In genomic region chr2:163203635-163204547, GRCm38 (mm10) we compare ENCODE assay signal across 8 mouse cellular contexts. TPM values are rescaled to one million over a fixed set of nuclear protein-coding genes. Genes with fewer than 3 reads are reported as not detected.
DNase-seq lines count a peak whose midpoint lies in the region; ATAC-seq and TF ChIP-seq lines count a peak whose summit lies in the region.

No protein-coding gene starts in this region.

- DNase-seq in left cerebral cortex, adult 2 months (ENCODE audit: extremely low spot score in 1 of 2, low spot score in 2 of 2): no peak
- no peak for DNase-seq in left cerebral cortex, postnatal 25 days (ENCODE audit: low spot score in 2 of 2)
- DNase-seq in adrenal gland, postnatal 36 days: peak; percentile 9 to 35
- DNase-seq in cerebellum, adult 8-10 months: no peak
- DNase-seq in layer of hippocampus, adult 9-11 months: no peak

- H3K27me3 ChIP-seq in limb, embryonic 12.5 days: peaks cover 76% of the 10 kb centered on the region

- WGBS in limb, embryonic 12.5 days: 1% methylated on average over 75 of the region's 75 CpGs

- H3K9ac ChIP-seq in limb, embryonic 12.5 days (replicated peaks): peak overlapping the region; percentile 35; the same call in 1 of the 2 replicates

- peaks cover 12% of the 10 kb centered on the region for H3K4me1 ChIP-seq in limb, embryonic 12.5 days (replicated peaks)

- no peak for TF ChIP-seq CTCF in left cerebral cortex, adult 2 months (IDR thresholded peaks at IDR 0.05)

- peak overlapping the region; percentile 88 for H3K4me2 ChIP-seq in limb, embryonic 12.5 days

- H3K36me3 ChIP-seq in limb, embryonic 12.5 days: no peaks in the 10 kb centered on the region

- H3K9me3 ChIP-seq in limb, embryonic 12.5 days: peaks cover 13% of the 10 kb centered on the region; the same call in 1 of the 2 replicates

- peak overlapping the region; percentile 67 for H3K27ac ChIP-seq in left cerebral cortex, adult 2 months
- no peak overlapping the region for H3K27ac ChIP-seq in limb, embryonic 12.5 days

- peak; percentile 10; the same call in 1 of the 2 replicates for ATAC-seq in granulocyte monocyte progenitor cell, adult 5-6 weeks (replicated peaks; ENCODE audit: poor library complexity, severe bottlenecking)
- ATAC-seq in limb, embryonic 12.5 days (ENCODE audit: insufficient number of reproducible peaks, insufficient read depth, low FRiP score, low TSS enrichment, low read depth): peak; percentile 12; the same call in 1 of the 2 replicates
- ATAC-seq in monocyte, adult 5-6 weeks (replicated peaks; ENCODE audit: insufficient number of reproducible peaks, low FRiP score, low TSS enrichment, poor library complexity, severe bottlenecking): 0 out of 2 replicates have a peak, but pooled peaks have one; percentile 31

- H3K4me3 ChIP-seq in left cerebral cortex, adult 2 months: peak overlapping the region; percentile 58
- H3K4me3 ChIP-seq in limb, embryonic 12.5 days (replicated peaks): peak overlapping the region; percentile 53

- intact Hi-C loops in left cerebral cortex, adult 2 months (cut with DNase I): loop anchor here (2.0 to 5.0 kb wide), 2 partner anchors 39 to 102 kb away; no protein-coding TSS in a partner anchor
- intact Hi-C loops in left cerebral cortex, postnatal 25 days (cut with DNase I): loop anchor here (5.0 kb wide), 2 partner anchors 47 to 102 kb away; no protein-coding TSS in a partner anchor

RNA-seq across cellular contexts. Expression of gene Tox2, which starts 1.0 kb away (rescaled TPM):
- total RNA-seq in left cerebral cortex, adult 2 months (2021): 10 to 100 TPM; 27.8 to 28.4 TPM
- 10 to 100 TPM; 24.6 to 27.5 TPM for total RNA-seq in left cerebral cortex, postnatal 25 days (2021)
- 10 to 100 TPM in 1 of 2 experiments, 1 to 10 TPM in 1; 1.6 to 12.0 TPM for total RNA-seq in adrenal gland, postnatal 36 days (2021)
- total RNA-seq in granulocyte monocyte progenitor cell, adult 5-6 weeks (2014; fragmentation: Nextera tagmentation): not detected in 2 replicates
- not detected in 2 replicates for total RNA-seq in granulocyte monocyte progenitor cell, adult 5-6 weeks (2017)
- polyA plus RNA-seq in limb, embryonic 12.5 days (2016; fragmentation: Nextera tagmentation; extraction: Ambion mirVana): 0.92 and 1.7 TPM in 2 replicates
- total RNA-seq in monocyte, adult 5-6 weeks (2017): not detected in 3 replicates

Comparison
In these comparisons a context has a peak if more than half of its experiments do, and no peak if none do; other contexts are left out.
1. DNase-seq: peak in adrenal gland, postnatal 36 days (2 of 2); none in left cerebral cortex, adult 2 months (0 of 2), left cerebral cortex, postnatal 25 days (0 of 2), cerebellum, adult 8-10 months (single experiment) and layer of hippocampus, adult 9-11 months (single experiment).
2. Peak in every context shown above with its lines, with median percentiles within 50 percentile points of each other: ATAC-seq.